Mouse (Mus musculus): ENCODE measurements around the gene Ahnak2. TPM values are rescaled to one million over a fixed set of nuclear protein-coding genes. Genes with fewer than 3 reads are reported as not detected.

The Ahnak2 gene
- total RNA-seq, 1 experiment from 2014 or later = 0.45 TPM

DNA sequence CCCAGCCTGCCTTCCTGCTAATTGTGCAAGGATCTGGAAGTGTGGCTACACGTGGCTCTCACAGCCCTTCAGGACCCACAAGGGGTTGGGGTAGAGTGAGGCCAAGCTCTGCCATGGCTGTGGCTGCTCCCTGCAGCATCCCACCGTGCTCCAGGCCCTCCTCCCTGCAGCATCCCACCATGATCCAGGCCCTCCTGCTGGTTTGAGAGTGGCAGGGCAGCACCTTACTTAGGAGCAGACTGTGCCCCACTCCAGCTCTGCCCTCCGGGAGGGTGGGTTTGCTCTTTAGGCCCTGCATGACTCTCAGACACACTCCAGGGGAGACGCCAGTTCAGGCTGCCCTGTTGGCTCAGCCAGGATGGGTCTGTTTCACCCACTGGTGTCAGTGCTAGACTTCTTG lies 32.1 kb downstream of the Ahnak2 start:
- ATAC-seq (replicated peaks in 1 of 2; ENCODE audit: insufficient read depth in 1 of 2, low FRiP score in 2 of 2, low TSS enrichment in 1 of 2, low read depth in 1 of 2, poor library complexity in 2 of 2, severe bottlenecking in 2 of 2) = no peak

DNA sequence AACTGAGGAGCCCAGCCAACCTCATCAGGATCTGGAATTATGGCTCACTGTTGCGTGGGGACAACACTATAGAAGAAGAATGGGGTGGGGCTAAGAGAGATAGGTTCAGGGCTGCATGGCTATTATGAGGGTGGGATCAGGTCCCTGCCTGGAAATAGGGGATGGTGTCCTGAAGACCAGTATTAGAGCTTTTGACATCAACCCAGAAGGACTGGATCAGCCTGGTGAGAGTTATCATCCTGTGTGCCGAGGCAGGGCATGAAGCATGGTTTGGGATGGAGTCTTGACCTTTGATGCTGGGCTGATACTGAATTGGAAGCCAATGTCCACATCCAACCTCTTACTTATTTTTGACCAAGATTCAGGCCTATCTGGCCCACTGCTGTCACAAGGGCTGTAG lies 32.7 kb downstream of the Ahnak2 start:
- ATAC-seq (replicated peaks in 1 of 2; ENCODE audit: insufficient read depth in 1 of 2, low FRiP score in 2 of 2, low TSS enrichment in 1 of 2, low read depth in 1 of 2, poor library complexity in 2 of 2, severe bottlenecking in 2 of 2) = no peak

DNA sequence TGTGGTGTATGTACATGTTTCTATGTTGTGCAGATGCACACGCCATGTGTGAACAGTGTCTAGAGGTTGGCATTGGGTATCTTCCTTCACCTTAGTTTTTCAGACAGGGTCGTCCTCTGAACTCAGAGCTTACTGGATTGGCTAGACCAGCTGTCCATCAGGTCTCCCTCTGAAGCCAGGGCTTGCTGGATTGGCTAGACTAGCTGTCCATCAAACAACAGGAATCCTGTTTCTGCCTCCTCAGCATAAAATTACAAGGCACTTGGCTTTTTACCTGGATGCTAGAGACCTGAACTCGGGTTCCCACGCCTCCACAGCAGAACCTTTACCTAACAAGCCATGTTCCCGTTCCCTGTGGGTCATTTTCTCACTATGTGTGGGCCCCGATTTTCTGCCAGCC lies 33.4 kb downstream of the Ahnak2 start:
- ATAC-seq (replicated peaks in 1 of 2; ENCODE audit: insufficient read depth in 1 of 2, low FRiP score in 2 of 2, low TSS enrichment in 1 of 2, low read depth in 1 of 2, poor library complexity in 2 of 2, severe bottlenecking in 2 of 2) = no peak

DNA sequence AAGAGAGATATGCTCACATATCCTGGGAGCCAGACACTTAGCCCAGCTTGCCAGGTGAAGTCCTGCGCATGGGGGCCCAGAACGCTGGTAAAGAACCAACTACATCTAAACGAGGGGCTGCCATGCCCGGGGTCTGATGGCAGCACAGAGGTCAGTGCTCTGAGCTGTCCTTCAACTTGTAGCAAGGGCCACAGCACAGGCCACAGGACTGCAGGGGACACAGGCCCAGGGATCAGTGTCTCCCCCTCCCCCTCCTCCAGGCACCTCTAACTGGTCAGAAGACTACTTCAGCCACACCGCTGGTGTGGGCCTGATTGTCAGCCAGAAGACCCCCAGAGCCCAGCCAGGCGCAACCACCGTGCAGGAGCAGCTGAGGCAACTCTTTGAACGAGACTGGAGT lies 34.3 kb downstream of the Ahnak2 start:
- no peak for ATAC-seq (replicated peaks in 1 of 2; ENCODE audit: insufficient read depth in 1 of 2, low FRiP score in 2 of 2, low TSS enrichment in 1 of 2, low read depth in 1 of 2, poor library complexity in 2 of 2, severe bottlenecking in 2 of 2)

DNA sequence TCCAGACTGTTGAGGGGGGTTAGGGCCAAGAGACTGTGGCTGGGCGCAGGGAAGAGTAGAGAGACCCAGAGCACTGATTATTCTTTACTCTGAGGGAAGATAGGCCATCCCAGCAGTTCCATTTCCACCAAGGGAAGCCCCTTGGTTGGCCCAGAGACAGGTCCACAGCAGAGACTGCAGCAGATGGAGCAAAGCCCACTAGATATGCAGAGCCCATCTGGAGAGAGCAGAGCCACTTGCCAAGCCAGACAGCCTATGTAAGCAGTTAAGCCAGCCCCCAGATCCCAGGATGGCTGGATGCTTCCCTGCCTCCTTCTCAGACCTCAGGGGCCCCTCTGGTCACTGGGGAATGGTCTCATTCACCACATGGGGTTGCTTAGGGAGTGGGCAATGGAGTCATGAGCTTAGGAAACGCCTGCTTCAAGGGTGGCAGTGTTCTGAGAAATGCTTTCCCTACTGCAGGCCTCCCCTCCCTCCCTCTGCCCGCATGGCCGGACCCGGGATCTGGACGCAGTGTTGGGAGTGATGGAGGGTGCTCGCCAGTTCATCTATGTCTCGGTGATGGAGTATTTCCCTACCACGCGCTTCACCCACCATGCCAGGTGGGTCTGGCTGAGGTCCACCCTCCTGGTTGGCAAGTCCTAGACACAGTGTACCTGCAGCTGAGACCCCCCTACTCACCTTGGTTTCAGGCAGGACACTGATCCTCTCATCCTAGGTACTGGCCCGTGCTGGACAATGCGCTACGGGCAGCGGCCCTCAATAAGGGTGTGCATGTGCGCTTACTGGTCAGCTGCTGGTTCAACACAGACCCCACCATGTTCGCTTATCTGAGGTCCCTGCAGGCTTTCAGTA lies 35.2 kb downstream of the Ahnak2 start:
- ATAC-seq (replicated peaks in 1 of 2; ENCODE audit: insufficient read depth in 1 of 2, low FRiP score in 2 of 2, low TSS enrichment in 1 of 2, low read depth in 1 of 2, poor library complexity in 2 of 2, severe bottlenecking in 2 of 2) = no peak

DNA sequence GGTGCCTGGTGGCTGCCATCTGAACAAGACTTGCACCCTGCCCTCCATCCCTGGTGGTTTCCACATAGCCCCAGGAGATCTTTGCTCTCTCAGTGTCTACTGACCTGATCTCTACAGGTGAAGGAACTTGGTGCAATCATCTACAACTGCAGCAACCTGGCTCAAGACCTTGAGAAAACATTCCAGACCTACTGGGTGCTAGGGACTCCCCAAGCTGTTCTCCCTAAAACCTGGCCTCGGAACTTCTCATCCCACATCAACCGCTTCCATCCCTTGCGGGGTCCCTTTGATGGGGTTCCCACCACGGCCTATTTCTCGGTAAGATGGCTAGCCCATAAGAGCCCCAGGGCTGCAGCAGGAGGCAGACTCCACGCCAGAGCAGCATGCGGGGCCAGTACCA lies 35.9 kb downstream of the Ahnak2 start:
- no peak for ATAC-seq (replicated peaks in 1 of 2; ENCODE audit: insufficient read depth in 1 of 2, low FRiP score in 2 of 2, low TSS enrichment in 1 of 2, low read depth in 1 of 2, poor library complexity in 2 of 2, severe bottlenecking in 2 of 2)

DNA sequence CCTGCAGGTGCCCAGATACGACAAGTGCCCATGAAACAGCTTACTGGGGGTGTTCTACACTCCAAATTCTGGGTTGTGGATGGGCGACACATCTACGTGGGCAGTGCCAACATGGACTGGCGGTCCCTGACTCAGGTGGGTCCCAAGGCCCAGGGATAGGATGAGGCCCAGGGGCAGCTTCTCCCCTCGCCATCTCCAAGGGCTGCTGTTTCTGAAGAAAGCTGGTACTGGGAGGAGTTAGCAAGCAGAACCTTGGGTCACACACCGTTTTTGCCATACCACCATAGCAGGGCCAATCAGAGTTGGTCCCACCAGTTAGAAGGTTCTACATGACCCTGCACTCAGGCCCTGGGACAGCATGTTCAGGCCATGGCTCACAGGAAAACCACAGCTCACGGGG lies 37.5 kb downstream of the Ahnak2 start:
- no peak for ATAC-seq (replicated peaks in 1 of 2; ENCODE audit: insufficient read depth in 1 of 2, low FRiP score in 2 of 2, low TSS enrichment in 1 of 2, low read depth in 1 of 2, poor library complexity in 2 of 2, severe bottlenecking in 2 of 2)

DNA sequence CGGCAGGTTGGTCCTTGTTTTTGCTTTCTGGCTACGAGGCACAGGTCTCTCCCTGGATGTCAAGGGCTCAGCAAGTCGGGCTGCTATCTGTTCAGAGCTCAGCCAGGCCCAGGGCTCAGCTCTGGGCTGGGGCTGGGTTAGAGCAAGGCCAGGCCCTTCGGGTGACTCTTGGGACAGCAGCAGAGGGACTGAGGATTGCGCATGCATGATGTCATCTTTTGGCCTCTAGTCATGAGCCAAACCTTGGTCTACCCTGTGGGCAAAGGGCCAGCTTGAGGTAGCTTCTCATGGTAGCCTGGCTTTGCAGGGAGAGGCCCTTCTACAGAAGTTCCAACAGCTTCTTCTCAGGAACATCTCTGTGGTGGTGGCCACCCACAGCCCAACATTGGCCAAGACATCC lies 38.3 kb downstream of the Ahnak2 start:
- ATAC-seq (replicated peaks in 1 of 2; ENCODE audit: insufficient read depth in 1 of 2, low FRiP score in 2 of 2, low TSS enrichment in 1 of 2, low read depth in 1 of 2, poor library complexity in 2 of 2, severe bottlenecking in 2 of 2) = no peak

DNA sequence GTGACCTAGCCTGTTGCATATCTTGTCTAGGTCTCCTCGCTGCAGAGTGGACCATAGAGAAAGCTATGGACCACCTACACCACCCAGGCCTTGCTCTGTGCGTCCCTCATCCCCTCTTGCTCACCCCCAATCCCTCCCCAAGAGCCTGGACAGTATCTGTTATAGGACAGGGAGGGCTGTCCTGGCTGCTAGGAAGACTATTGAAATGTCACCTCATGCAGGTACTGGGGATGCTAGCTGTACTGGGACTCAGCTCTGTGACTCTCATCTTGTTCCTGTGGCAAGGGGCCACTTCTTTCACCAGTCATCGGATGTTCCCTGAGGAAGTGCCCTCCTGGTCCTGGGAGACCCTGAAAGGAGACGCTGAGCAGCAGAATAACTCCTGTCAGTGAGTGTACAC lies 39.3 kb downstream of the Ahnak2 start:
- ATAC-seq (replicated peaks in 1 of 2; ENCODE audit: insufficient read depth in 1 of 2, low FRiP score in 2 of 2, low TSS enrichment in 1 of 2, low read depth in 1 of 2, poor library complexity in 2 of 2, severe bottlenecking in 2 of 2) = no peak

DNA sequence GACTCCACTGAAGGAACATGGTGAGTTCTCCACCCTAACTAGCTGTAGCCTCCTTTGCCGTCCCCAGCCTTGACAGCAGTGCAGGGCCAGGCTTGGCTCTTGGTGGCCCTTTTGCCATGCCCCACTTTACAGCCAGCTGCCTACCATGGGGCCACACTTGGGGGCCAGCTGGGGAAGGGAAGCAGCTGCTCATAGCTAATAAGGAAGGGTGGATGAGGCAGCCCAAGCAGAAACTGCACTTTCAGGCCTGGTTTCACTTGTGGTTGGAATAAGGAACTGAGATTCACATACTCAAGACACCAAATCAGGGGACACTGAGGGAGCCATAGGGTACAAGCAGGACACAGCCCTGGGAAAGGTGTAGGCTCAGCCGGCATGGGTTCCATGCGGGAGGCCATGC lies 40.4 kb downstream of the Ahnak2 start:
- ATAC-seq (replicated peaks in 1 of 2; ENCODE audit: insufficient read depth in 1 of 2, low FRiP score in 2 of 2, low TSS enrichment in 1 of 2, low read depth in 1 of 2, poor library complexity in 2 of 2, severe bottlenecking in 2 of 2) = peak; percentile 79 to 86

DNA sequence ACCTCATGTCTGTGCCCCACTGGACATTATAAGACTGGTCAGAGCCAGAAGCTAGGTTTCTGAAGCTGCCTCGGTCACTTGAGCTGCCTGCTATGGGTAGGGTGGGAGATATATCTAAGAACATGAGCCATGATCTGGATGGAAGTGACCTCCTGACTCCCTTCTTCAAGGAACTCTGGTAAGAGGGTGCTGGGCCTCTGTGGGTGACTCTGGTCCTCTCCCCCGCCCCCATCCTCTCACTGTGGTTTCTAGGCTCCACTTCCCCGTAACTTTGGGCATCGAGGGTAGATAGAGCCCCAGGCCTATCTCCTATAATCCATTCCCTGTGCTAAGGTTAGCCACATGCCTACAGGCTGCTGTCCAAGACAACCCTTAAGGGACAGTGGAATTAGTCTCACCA lies 41.0 kb downstream of the Ahnak2 start:
- no peak for ATAC-seq (replicated peaks in 1 of 2; ENCODE audit: insufficient read depth in 1 of 2, low FRiP score in 2 of 2, low TSS enrichment in 1 of 2, low read depth in 1 of 2, poor library complexity in 2 of 2, severe bottlenecking in 2 of 2)

DNA sequence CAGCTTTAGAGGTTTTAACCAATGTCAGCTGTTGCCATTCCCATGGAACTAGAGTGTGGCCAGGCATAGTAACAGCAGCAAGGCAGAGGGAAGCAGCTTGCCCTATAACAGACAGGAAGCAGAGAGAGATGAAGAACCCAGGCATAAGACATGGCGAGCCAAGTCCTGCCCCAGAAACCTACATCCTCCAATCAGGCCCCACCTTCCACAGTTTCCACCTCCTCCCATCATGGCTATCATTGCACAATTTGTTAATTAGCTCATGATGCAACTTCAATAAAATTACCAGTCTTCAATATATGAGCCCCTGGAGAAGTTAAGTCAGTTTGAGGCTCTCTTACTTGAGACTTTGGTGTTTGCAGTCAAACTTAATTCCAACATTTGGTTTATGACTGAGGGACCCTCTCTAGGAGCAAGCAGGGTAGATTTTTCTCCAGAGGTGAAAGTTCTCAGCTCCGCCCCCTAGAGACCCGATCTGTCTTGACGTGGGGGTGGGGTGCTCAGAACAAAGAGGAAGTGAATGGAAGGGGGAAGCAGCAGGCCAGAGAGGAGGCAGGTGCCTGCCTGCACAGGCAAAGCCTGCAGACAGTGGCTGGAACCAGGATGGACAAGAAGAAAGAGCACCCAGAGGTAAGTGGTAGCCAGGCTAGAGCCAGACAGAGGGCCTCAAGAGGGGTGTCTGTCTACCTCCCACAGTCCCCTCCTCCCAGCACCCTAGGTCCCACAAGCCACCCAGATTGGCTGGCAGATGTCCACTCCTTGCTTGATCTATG lies 42.1 kb downstream of the Ahnak2 start, which contains the start of gene Pld4:
Gene Pld4, plus strand, starts transcription at position 502 of the 773 bp plus-strand sequence.
- peak; percentile 64 to 67 for ATAC-seq (replicated peaks in 1 of 2; ENCODE audit: insufficient read depth in 1 of 2, low FRiP score in 2 of 2, low TSS enrichment in 1 of 2, low read depth in 1 of 2, poor library complexity in 2 of 2, severe bottlenecking in 2 of 2)

DNA sequence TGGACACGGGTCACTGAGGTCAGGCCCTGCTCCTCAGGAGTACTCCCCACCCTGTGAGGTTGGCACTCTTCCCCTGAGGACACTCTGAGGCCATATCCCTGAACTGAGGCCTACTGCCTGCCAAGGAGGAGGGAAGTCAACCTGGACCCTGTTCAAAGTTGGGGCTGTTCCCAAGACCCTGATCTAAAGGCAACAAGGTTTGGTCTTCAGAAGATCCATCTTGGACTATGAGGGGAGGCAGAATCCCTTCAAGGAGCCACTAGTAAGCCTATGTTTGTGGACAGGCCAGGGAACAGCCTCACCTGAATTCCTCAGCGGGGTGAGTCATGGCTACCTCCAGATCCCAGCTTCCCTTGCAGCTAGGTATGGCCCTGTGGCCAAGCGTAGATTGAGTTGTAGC lies 43.0 kb downstream of the Ahnak2 start:
- ATAC-seq (replicated peaks in 1 of 2; ENCODE audit: insufficient read depth in 1 of 2, low FRiP score in 2 of 2, low TSS enrichment in 1 of 2, low read depth in 1 of 2, poor library complexity in 2 of 2, severe bottlenecking in 2 of 2) = no peak

DNA sequence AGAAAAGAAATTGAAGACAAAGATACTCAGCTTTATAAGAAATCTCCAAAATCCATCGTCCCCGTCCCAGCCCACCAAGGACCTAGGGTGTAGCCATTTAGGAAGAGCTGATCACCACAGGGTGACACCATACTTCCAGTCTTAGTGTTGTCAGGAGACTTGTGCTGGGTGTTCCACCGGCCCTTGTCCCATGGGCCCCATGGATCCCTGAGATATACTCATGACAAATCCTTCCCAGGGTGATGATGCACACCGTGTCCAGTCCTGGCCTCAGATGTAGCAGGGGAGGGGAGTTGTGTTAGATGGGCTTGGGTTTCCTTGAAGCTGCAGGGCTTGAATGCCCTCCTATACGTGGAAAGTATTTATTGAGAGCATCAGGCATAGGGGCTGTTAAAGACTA lies 44.6 kb downstream of the Ahnak2 start:
- ATAC-seq (replicated peaks in 1 of 2; ENCODE audit: insufficient read depth in 1 of 2, low FRiP score in 2 of 2, low TSS enrichment in 1 of 2, low read depth in 1 of 2, poor library complexity in 2 of 2, severe bottlenecking in 2 of 2) = no peak

DNA sequence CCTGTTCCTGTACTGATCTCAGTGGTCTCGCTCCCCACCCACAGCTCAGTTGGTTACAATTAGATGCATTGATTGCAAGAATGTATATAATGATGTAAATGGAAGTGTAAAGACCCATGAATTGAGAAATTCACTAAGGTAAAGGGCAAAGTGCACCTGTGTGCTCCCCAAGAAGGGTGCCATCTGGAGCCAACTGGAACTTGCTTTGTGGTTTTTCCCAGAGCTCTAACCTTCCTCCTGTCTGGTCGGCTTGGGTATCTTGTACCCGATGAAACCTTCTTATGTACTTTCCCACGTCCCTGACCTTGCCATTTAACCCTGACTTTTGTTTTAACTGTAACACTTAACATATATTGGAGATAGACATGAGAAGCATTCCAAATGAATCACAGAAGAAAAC lies 46.6 kb downstream of the Ahnak2 start:
- no peak for ATAC-seq (replicated peaks in 1 of 2; ENCODE audit: insufficient read depth in 1 of 2, low FRiP score in 2 of 2, low TSS enrichment in 1 of 2, low read depth in 1 of 2, poor library complexity in 2 of 2, severe bottlenecking in 2 of 2)

DNA sequence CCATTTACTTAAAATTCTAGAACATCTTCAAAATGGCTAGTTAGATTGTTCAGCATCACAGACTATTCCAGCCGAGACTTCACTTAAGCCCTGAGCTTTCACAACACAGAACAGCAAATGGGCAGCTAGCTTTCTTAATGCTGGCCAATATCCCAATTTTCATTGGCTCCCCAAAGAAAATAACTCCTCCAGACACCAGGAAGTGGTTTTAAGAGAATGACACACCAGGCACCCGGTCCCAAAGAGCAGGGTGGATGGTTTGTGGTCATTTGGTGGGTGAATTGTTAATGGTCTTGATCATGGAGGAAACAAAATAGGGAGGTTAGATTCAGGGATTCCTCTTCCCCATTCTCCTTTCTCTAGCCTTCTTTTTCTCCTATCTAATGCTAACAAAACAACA lies 50.1 kb downstream of the Ahnak2 start:
- ATAC-seq (replicated peaks in 1 of 2; ENCODE audit: insufficient read depth in 1 of 2, low FRiP score in 2 of 2, low TSS enrichment in 1 of 2, low read depth in 1 of 2, poor library complexity in 2 of 2, severe bottlenecking in 2 of 2) = no peak; a peak in 1 of 4 replicates

DNA sequence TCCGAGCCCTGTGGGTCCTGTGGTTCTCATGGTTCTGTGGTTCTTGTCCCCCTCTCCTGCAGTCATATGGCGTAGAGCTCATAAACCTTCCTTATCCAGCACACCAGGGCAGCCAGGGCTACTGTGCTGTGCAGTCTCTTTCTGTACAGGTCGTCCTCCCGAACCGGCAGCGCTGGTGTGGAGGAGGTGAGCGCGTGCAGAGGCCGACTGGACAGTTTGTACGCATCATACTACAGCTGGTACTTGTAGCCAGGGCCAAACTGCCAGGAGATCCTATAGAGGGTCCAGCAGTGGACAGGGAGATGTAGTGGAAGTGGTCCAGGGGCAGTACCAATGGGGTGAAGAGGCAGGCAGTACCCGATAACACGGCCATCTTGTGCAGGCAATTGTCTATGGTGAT lies 51.5 kb downstream of the Ahnak2 start:
- no peak for ATAC-seq (replicated peaks in 1 of 2; ENCODE audit: insufficient read depth in 1 of 2, low FRiP score in 2 of 2, low TSS enrichment in 1 of 2, low read depth in 1 of 2, poor library complexity in 2 of 2, severe bottlenecking in 2 of 2)

DNA sequence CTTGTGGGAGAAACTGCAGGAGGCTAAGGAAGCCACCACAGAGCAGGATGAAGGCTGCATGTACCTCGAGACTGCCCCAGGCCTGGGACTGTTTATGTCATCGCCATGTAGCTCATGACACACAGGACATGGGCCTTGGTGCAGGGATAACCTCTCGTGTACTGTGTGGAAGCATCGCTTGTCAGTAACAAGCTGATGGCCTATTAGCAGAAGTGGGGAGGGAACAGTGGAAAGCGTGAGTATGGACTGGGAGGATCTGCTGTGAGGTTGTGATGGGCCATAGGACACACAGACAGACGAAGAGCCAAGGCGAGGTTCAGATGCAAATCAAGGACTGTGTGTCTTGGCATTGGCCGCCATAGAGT lies 54.9 kb downstream of the Ahnak2 start:
- no peak for ATAC-seq (replicated peaks in 1 of 2; ENCODE audit: insufficient read depth in 1 of 2, low FRiP score in 2 of 2, low TSS enrichment in 1 of 2, low read depth in 1 of 2, poor library complexity in 2 of 2, severe bottlenecking in 2 of 2)
